Mouse (Mus musculus) lung, embryonic 14.5 days (tissue): ENCODE measurements at regions not wholly inside any gene's neighbourhood (a gene's known extent, or its start where the extent isn't known, plus 50 kb on each side); places are given as distances from the start of the nearest gene placed in this dataset.

Experiments
- ATAC-seq: fragments of 200-750 bp; cut with Nextera tagmentation; 2 replicates; pipeline ENCODE4 v1.8.0; 2017; ENCODE audit warnings: mild to moderate bottlenecking, moderate TSS enrichment, moderate library complexity; ENCODE audit not compliant: insufficient read depth
- DNase-seq: peaks from one replicate; pipeline ENCODE4 v3.0.0-alpha.2; 2015
- H3K27ac ChIP-seq: fragments of 300-500 bp; sonication (generic); 2 replicates; pipeline ENCODE4 v1.5.1; 2014; ENCODE audit warnings: low read depth, mild to moderate bottlenecking, moderate library complexity
- H3K27me3 ChIP-seq: fragments of 300-500 bp; sonication (generic); 2 replicates; pipeline ENCODE4 v1.6.1; 2014; ENCODE audit warnings: low read length, control low read depth; ENCODE audit not compliant: insufficient read depth
- H3K36me3 ChIP-seq: fragments of 300-500 bp; sonication (generic); 2 replicates; pipeline ENCODE4 v1.6.1; 2014; ENCODE audit warnings: control low read depth; ENCODE audit not compliant: insufficient read depth
- H3K4me1 ChIP-seq: fragments of 300-500 bp; sonication (generic); 2 replicates; pipeline ENCODE4 v1.6.1; 2014; ENCODE audit warnings: antibody characterized with exemption, control low read depth; ENCODE audit not compliant: insufficient read depth
- H3K4me2 ChIP-seq: fragments of 300-500 bp; sonication (generic); 2 replicates; pipeline ENCODE4 v1.6.1; 2014; ENCODE audit warnings: mild to moderate bottlenecking
- H3K4me3 ChIP-seq: fragments of 300-500 bp; sonication (generic); 2 replicates; pipeline ENCODE4 v1.5.1; 2014; ENCODE audit warnings: low read depth, low read length
- H3K9ac ChIP-seq: fragments of 300-500 bp; sonication (generic); 2 replicates; pipeline ENCODE4 v1.6.1; 2014
- H3K9me3 ChIP-seq: fragments of 300-500 bp; sonication (generic); 2 replicates; pipeline ENCODE4 v1.6.1; 2016; ENCODE audit warnings: low read depth, low read length, control low read depth
- CTCF ChIP-seq: IDR thresholded peaks from 2 replicates; pipeline ENCODE4 v1.5.1; 2016; ENCODE audit warnings: antibody characterized with exemption, low read depth
- WGBS: fragments of 180-500 bp; shearing (Covaris S2); extraction: QIAGEN DNeasy Blood & Tissue Kit; methylation state at CpG from one replicate; pipeline ENCODE4 v1.1.7; 2014; 5-methylcytosine and 5-hydroxymethylcytosine counted together

- H3K27me3 ChIP-seq = no peaks in the 10 kb centered on the region
- ATAC-seq = no peak
- H3K4me3 ChIP-seq = no peak overlapping the region
- 85% methylated on average over 4 of the region's 4 CpGs for WGBS
- no peaks in the 10 kb centered on the region for H3K9me3 ChIP-seq
- no peak overlapping the region for H3K9ac ChIP-seq
- H3K4me2 ChIP-seq = no peak overlapping the region
- H3K4me1 ChIP-seq = no peaks in the 10 kb centered on the region
- H3K27ac ChIP-seq = no peak overlapping the region
- DNase-seq = no peak
- TF ChIP-seq CTCF = no peak
- H3K36me3 ChIP-seq = no peaks in the 10 kb centered on the region
These were observed 379.6 kb upstream of the Sel1l start for GRCm38 (mm10) chr12:92228585-92228984.

- H3K27ac ChIP-seq = no peak overlapping the region
- WGBS = 92% methylated on average over 4 of the region's 4 CpGs
- H3K9me3 ChIP-seq = no peaks in the 10 kb centered on the region
- DNase-seq = no peak
- no peak for ATAC-seq
- H3K27me3 ChIP-seq = no peaks in the 10 kb centered on the region
- no peak overlapping the region for H3K9ac ChIP-seq
- H3K4me2 ChIP-seq = no peak overlapping the region
- no peak overlapping the region for H3K4me3 ChIP-seq
- no peak for TF ChIP-seq CTCF
- no peaks in the 10 kb centered on the region for H3K4me1 ChIP-seq
- no peaks in the 10 kb centered on the region for H3K36me3 ChIP-seq
These were observed 354.4 kb upstream of the Sel1l start for GRCm38 (mm10) chr12:92203351-92203750.

GRCm38 (mm10) chr12:92200602-92201001 lies 351.6 kb upstream of the Sel1l start:
- no peak overlapping the region for H3K27ac ChIP-seq
- no peak for TF ChIP-seq CTCF
- 61% methylated on average over 1 of the region's 1 CpGs for WGBS

GRCm38 (mm10) chr12:92198738-92199477 lies 350.0 kb upstream of the Sel1l start:
- WGBS = 79% methylated on average over 5 of the region's 5 CpGs

More at GRCm38 (mm10) chr12:92200602-92201001, 351.6 kb upstream of the Sel1l start:
- DNase-seq (no peak), ATAC-seq (no peak)
- Histone ChIP-seq H3K4me2 (no peak overlapping the region), H3K9me3 (no peaks in the 10 kb centered on the region), H3K4me1 (no peaks in the 10 kb centered on the region), H3K9ac (no peak overlapping the region), H3K36me3 (no peaks in the 10 kb centered on the region), H3K4me3 (no peak overlapping the region), H3K27me3 (no peaks in the 10 kb centered on the region)

GRCm38 (mm10) chr12:92193934-92194685 lies 345.2 kb upstream of the Sel1l start:
- no peak for ATAC-seq
- Histone ChIP-seq H3K4me2 (no peak overlapping the region), H3K9ac (no peak overlapping the region), H3K4me3 (no peak overlapping the region), H3K4me1 (no peaks in the 10 kb centered on the region), H3K9me3 (no peaks in the 10 kb centered on the region), H3K27me3 (no peaks in the 10 kb centered on the region), H3K36me3 (no peaks in the 10 kb centered on the region), H3K27ac (no peak overlapping the region)
- no peak for TF ChIP-seq CTCF
- 66% methylated on average over 6 of the region's 6 CpGs for WGBS
- DNase-seq = no peak

More at GRCm38 (mm10) chr12:92198738-92199477, 350.0 kb upstream of the Sel1l start:
- H3K4me2 ChIP-seq = no peak overlapping the region
- H3K9ac ChIP-seq = no peak overlapping the region
- H3K27ac ChIP-seq = no peak overlapping the region
- DNase-seq (no peak), ATAC-seq (no peak)
- TF ChIP-seq CTCF = no peak
- H3K4me3 ChIP-seq = no peak overlapping the region
- no peaks in the 10 kb centered on the region for H3K36me3 ChIP-seq
- H3K9me3 ChIP-seq = no peaks in the 10 kb centered on the region
- H3K4me1 ChIP-seq = no peaks in the 10 kb centered on the region
- no peaks in the 10 kb centered on the region for H3K27me3 ChIP-seq

- H3K4me2 ChIP-seq = no peak overlapping the region
- TF ChIP-seq CTCF = no peak
These were observed 344.4 kb upstream of the Sel1l start for GRCm38 (mm10) chr12:92193199-92193933.

GRCm38 (mm10) chr12:92189022-92189421 lies 340.1 kb upstream of the Sel1l start:
- ATAC-seq (no peak), DNase-seq (no peak)
- no peak for TF ChIP-seq CTCF
- no peaks in the 10 kb centered on the region for H3K27me3 ChIP-seq
- no peak overlapping the region for H3K27ac ChIP-seq
- H3K4me3 ChIP-seq = no peak overlapping the region
- H3K9me3 ChIP-seq = no peaks in the 10 kb centered on the region
- H3K9ac ChIP-seq = no peak overlapping the region
- H3K4me2 ChIP-seq = no peak overlapping the region
- no peaks in the 10 kb centered on the region for H3K4me1 ChIP-seq
- no peaks in the 10 kb centered on the region for H3K36me3 ChIP-seq

More at GRCm38 (mm10) chr12:92193199-92193933, 344.4 kb upstream of the Sel1l start:
- ATAC-seq (no peak), DNase-seq (no peak)
- Histone ChIP-seq H3K9me3 (no peaks in the 10 kb centered on the region), H3K9ac (no peak overlapping the region), H3K4me3 (no peak overlapping the region), H3K36me3 (no peaks in the 10 kb centered on the region), H3K27me3 (no peaks in the 10 kb centered on the region), H3K4me1 (no peaks in the 10 kb centered on the region), H3K27ac (no peak overlapping the region)
- 74% methylated on average over 8 of the region's 8 CpGs for WGBS
